Mouse (Mus musculus) gastrocnemius, adult 2 months (tissue): ENCODE results near the gene Rpp25l. TPM values are rescaled to one million over a fixed set of nuclear protein-coding genes. Genes with fewer than 3 reads are reported as not detected.

Experiments
- DNase-seq: peaks from one replicate; pipeline ENCODE4 v3.0.0; 2022
- H3K27ac ChIP-seq: fragments of 200-600 bp; 2 replicates; pipeline ENCODE4 v1.8.1; 2022; ENCODE audit warnings: mild to moderate bottlenecking
- H3K4me3 ChIP-seq: fragments of 200-600 bp; 2 replicates; pipeline ENCODE4 v1.8.1; 2022; ENCODE audit warnings: mild to moderate bottlenecking, moderate library complexity
- CTCF ChIP-seq: fragments of 200-600 bp; IDR thresholded peaks from 2 replicates; pipeline ENCODE4 v1.8.1; 2022; ENCODE audit warnings: antibody characterized with exemption, mild to moderate bottlenecking, moderate library complexity
- intact Hi-C: fragments of 180-260 bp; cut with DNase I; formaldehyde crosslinking; loops from one replicate; pipeline ENCODE4 v1.15.1; 2025
- total RNA-seq, 2 experiments: library from RNA; stranded (reverse); gene quantifications; 2 replicates each; pipeline ENCODE4 v1.2.3; 2021

The Rpp25l gene
- total RNA-seq, 2 experiments from 2014 or later, result 50.1 to 58.4 TPM

DNA sequence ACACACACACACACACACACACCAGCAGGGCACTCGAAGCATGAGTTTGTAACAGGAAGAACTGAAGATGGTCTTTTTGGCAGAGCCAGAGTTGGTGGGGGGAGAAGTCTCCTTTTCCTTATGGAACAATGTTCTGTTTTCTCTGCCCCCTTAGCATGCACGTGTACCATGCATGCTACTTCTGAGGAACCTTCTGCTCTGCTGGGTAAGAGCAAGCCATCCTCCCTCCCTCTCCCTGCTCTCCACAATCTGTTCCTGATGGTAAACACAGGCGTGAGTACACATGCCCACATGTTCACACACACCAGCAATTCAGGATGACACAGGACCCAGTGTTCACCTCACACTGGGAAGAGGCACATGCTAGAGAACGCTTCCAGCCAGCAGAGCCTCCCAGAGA lies 32.2 kb downstream of the Rpp25l start:
- intact Hi-C loops, result no loop called here
- DNase-seq, result no peak
- Histone ChIP-seq H3K27ac (no peak overlapping the region), H3K4me3 (no peak overlapping the region)
- no peak for TF ChIP-seq CTCF

DNA sequence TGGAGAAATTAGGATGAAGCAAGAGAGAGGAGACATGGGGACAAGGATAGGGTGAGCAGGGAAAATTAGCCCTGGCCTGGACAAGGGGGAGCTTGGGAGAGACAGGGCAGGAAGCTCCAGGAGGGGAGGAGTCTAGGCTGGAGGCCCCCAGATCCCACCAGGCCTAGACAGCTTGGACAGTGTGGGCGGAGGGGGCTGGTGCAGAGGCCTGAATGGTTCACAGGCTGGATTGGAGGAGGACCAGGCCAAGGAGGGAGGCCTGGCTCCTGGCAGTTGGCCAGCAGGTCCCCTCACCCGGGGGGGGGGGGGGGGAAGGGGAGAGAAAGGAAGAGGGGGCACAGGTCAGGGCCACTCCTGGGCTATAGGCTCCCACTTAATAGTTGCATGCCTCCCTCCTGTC lies 34.0 kb downstream of the Rpp25l start:
- no peak for TF ChIP-seq CTCF
- peak overlapping the region; percentile 32 for H3K27ac ChIP-seq
- no peak for DNase-seq

DNA sequence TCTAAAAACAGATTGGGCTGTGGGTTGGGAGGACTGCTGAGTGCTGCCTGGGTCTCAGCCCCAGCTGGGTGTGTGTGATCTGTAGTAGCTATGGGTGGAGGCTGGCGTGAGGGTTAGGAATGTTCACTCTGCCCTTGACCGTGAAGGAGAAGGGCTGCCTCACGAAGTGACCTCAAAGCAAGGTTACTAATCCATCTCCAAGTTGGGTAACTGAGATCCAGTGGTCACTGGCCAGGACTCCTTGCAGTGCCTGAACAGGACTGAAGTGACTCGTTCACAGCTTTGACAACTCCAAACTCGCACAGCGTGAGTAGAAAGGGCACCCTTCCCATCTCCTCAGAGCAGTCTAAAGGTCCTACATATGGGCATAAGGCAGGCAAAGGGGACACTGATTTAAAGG lies 34.5 kb downstream of the Rpp25l start:
- H3K4me3 ChIP-seq, result no peak overlapping the region

More for the DNA sequence above, 34.0 kb downstream of the Rpp25l start:
- intact Hi-C loops, result no loop called here
- no peak overlapping the region for H3K4me3 ChIP-seq

DNA sequence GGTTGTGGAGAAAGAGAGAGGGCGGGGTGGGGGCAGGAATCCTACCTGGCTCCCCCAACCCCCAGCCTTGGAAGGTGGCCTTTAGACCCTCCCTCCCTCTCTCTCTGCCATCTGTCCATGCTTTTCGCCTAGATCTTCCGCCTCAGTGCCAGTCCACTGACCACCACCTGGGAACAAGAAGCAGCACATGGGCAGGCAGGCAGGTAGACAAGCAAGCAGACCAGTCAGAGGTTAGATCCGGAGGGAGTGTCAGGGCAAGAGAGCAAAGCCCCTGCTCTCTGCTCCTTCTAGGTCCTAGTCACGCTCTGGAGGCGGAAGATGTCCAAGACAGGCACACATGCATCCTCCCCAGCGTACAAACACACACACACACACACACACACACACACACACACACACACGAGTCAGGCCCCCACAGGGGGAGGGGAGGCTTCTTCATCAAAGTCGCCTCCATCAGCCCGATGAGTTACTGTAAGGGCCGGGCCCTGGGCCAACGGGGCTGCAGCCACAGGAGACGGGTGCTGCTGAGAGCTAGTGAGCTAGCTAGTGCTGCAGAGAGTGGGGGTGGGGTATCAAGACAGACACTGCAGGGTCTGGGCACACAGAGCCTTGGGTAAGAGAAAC lies 36.2 kb downstream of the Rpp25l start:
- TF ChIP-seq CTCF, result no peak
- DNase-seq, result no peak
- no peak overlapping the region for H3K27ac ChIP-seq
- intact Hi-C loops, result no loop called here
- no peak overlapping the region for H3K4me3 ChIP-seq

More for the DNA sequence above, 34.5 kb downstream of the Rpp25l start:
- intact Hi-C loops, result no loop called here
- peak overlapping the region; percentile 32 for H3K27ac ChIP-seq
- no peak for DNase-seq
- TF ChIP-seq CTCF, result no peak

DNA sequence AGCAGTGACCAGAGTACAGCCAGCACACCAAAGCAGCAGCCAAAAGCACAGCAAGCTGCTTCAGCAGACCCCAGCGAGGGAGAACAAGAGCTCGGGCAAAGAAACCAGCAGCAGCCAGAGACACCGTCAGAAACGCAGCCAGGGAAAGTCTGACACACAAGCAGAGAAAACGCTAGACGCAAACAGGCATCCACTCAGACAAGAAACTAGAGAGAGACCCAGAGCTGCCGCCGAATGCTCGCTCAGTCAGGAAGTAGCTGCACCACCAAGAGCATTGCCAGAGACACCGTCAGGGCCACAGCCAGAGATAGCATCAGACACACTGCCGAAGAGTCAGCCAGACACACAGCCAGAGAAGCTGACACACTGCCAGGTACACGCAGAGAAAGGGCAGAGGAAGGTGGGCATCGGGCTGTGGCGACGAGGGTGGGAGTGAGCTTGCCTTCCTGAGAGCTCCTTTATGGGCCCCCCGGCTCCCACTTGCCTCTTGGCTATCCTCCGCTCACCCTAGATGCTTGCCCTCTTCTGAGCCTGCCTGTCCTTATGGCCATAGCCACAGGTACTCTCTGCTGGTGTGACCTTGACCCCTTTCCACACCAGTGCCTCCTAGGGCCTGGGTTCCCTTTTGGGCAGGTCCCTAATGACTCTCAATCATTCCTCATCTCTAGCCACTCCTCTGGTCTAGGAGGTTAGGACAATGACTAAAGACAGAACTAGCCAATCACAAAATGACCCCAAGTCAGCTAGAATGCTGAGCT lies 36.9 kb downstream of the Rpp25l start:
- Histone ChIP-seq H3K4me3 (no peak overlapping the region), H3K27ac (peak overlapping the region; percentile 5; the same call in 1 of the 2 replicates)
- no peak for TF ChIP-seq CTCF
- intact Hi-C loops, result no loop called here
- DNase-seq, result no peak

DNA sequence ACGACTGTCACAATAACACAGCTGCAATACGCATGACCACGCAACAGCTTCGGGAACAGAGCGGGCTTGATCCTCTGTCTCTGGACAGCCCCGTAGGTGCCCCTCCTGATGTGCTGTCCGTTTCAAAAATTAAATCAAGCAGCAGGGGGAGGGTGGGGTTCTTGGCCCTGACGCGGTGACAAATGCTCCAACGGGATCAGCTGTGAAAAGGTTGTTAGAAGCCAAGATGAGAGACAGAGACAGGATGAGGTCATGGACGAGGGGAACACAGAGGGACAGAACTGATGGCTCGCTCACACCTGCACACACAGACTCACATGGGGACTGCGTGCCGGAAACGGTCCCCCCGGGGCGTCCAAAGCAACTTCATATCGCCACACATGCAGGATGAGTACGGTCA lies 40.1 kb downstream of the Rpp25l start:
- no peak for TF ChIP-seq CTCF
- intact Hi-C loops, result no loop called here
- Histone ChIP-seq H3K4me3 (no peak overlapping the region), H3K27ac (no peak overlapping the region)
- DNase-seq, result no peak

DNA sequence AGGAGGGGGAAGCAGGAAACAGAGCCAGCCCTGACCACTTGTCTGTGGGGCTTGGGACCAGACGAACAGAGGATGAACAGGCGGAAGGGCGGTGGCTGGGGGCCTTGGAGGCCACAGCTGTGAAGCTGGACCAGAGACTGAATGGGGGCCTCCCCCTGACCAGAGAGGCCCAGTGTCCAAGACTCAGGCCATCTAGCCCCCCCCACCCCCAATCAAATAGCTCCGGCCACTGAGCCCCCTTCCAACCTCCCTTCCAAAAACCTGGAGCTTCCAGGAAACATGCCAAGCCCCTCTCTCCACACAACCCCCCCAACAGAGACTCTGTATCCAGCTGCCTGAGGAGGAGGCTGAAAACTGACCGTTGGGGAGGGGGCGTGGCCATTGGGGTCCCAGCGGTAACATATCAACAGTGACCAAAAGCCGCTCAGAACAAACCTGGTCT lies 40.8 kb downstream of the Rpp25l start:
- no peak overlapping the region for H3K4me3 ChIP-seq
- TF ChIP-seq CTCF, result no peak
- intact Hi-C loops, result no loop called here
- no peak for DNase-seq
- no peak overlapping the region for H3K27ac ChIP-seq

DNA sequence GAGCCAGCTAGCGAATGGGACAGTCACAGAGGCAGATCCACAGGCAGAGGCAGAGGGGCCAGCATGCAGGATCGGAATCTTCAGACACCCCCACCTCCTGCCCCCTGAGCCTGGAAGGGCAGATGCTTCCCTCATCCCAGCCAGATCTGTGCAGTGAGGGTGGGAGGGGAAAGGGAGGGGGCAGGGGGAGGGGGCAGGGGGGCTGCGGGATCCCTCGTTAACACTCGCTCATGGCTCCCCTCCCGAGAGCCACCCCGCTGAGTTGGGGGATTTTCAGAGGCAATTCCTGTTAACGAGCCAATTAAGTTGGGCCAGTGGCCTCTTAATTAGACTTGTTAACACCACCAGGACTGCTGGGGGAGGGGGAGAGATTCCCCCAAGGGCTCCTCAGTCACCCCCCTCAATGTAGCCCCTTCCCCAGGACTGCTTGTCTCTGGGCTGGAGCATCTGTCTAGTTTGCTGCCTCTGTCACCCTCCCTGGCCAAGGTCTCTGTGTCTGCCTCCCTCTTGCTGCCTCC lies 41.3 kb downstream of the Rpp25l start:
- no peak for TF ChIP-seq CTCF
- intact Hi-C loops, result no loop called here
- Histone ChIP-seq H3K27ac (no peak overlapping the region), H3K4me3 (no peak overlapping the region)
- DNase-seq, result no peak

DNA sequence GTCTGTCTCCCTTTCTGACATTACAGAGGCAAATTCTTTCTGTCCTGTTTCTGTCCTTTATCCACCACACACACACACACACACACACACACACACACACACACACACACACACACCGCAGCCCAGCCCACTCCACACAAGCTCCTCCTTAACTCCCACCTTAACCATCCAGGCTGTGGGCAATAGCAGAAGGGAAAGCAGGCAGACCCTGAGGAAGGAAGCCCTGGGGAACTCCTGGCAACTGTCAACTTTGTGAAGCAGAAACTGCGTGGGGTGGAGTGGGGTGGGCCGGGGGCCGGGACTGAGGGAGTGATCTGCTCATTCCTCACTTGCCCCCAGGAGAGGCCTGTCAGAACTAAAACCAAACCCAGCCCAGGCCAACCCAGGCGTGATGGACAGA lies 41.8 kb downstream of the Rpp25l start:
- Histone ChIP-seq H3K27ac (no peak overlapping the region), H3K4me3 (no peak overlapping the region)
- no peak for TF ChIP-seq CTCF
- intact Hi-C loops, result no loop called here
- DNase-seq, result no peak

DNA sequence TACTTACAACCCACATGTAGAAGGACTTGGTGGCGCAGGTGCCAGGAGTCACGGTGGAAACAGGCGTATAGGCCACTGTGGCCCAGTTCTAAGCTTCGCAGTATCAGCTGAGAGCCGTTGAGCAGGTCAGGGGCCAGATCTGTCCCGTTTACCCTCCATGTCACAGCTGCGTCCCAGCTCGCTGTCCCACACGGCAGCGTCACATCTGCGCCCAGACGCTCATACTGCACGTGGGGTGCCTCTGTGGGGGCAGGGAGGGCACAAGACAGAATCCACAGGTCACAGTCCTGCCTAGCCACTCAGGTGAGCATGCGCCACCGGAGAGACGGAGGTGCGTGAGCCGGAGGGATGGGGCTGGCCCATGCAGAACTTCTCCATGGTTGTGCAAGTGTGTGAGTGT lies 42.5 kb downstream of the Rpp25l start:
- no peak for TF ChIP-seq CTCF
- intact Hi-C loops, result no loop called here
- H3K27ac ChIP-seq, result no peak overlapping the region
- no peak overlapping the region for H3K4me3 ChIP-seq
- DNase-seq, result no peak

DNA sequence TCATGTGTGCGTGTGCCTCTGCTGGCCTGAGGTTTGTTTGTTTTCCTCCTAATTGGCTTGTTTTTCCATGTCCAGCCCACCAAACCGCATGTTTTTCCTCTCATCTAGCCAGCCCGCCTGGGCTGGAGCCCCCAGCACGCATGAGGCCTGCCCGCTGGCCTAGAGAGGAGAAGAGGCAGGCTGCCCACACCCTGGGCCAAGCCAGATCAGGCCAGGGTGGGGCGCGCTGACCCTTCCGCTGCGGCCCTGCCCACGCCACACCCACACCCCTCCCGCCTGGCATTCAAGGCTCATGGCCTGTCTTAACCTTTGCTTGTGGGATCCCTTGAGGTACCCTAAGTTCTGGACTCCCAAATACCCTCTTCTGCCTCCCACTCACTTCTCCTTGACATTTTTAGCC lies 46.7 kb downstream of the Rpp25l start:
- H3K27ac ChIP-seq, result peak overlapping the region; percentile 77
- no peak overlapping the region for H3K4me3 ChIP-seq
- peak; percentile 26; the same call in 1 of the 2 replicates for TF ChIP-seq CTCF
- DNase-seq, result peak; percentile 85
- intact Hi-C loops, result no loop called here

DNA sequence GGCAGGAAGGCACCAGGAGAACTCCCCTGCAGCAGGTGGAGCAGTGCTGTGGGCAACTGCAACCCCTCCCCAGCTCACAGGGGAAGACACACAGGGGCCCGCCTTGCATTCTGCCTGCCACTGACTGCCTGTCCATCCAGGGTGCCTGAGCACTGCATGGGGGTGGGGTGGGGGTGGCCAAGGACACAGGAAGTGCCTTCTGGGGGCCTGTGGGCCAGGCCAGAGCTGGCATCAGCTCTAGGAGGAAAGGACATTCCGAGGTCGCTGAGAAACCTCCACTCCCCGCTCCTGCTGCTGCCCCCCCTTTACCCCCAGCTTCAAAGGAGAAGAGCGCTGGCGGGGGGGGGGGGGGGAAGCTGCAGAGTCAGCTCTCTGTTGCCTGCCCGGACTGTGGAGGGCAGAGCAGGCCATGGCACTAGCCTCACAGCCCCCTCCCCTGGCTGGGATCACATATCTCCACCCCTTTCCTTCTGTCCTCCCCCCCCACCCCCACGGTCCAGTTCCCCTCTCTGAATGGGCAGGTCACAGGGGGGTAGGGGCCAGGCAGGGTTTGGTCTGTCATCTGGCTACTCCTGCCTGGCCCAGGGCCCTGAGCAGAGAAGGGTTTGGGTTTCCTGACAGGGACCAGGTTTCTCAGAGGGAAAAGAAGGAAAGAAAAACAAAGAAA lies 48.2 kb downstream of the Rpp25l start:
- H3K4me3 ChIP-seq, result peak overlapping the region; percentile 33
- intact Hi-C loops, result no loop called here
- peak overlapping the region; percentile 89 for H3K27ac ChIP-seq
- no peak for TF ChIP-seq CTCF
- peak; percentile 76 for DNase-seq

DNA sequence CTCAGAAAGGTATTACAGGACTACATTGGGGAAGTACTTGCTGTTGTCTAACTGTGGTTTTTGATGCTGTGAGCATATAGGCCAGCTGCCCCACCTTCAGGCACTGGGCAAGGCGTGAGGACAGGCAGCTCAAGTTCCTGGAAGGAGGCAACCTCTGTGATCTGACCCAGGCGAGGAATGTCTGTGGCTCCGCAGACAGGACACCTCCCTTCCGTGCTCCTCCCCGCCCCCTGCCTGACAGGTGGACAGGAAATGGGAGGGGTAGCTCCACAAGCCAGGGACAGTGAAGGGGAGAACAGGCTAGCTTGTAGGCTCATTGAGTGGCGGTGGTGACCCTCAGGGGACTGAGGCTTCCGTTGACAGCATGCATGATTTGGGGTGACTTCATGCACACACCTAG lies 48.8 kb downstream of the Rpp25l start:
- no peak for TF ChIP-seq CTCF
- peak; percentile 83 for DNase-seq
- peak overlapping the region; percentile 33 for H3K4me3 ChIP-seq
- intact Hi-C loops, result no loop called here
- H3K27ac ChIP-seq, result peak overlapping the region; percentile 89
